Mouse (Mus musculus): ENCODE results near the gene 1110008L16Rik. TPM values are rescaled to one million over a fixed set of nuclear protein-coding genes. Genes with fewer than 3 reads are reported as not detected.
"Not testable (repeated sequence)": the region's sequence is repeated elsewhere in the genome, so short reads cannot be mapped to it uniquely, and the experiment has no call there.

The 1110008L16Rik gene
- polyA plus RNA-seq, 1 experiment from 2014 or later, result 13.3 TPM

DNA sequence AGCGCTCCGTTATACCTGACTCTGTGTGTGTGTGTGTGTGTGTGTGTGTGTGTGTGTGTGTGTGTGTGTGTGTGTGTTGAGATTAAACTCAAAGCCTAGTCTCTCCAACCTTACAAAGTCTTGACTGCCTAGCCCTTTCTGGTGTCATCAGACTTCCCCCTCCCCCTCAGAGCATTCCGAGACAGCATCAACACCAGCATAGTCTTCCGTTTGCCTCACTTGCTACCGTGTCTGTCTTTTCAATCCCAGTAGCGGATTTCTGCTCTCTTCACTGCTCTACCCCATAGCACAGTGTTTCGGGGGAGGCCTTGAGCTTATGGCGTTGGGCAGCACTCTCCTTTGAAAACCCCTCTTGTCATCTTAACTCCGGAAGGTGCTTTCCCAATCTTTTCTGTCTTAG is 87.1 kb downstream of the 1110008L16Rik start:
- Histone ChIP-seq H3K4me1 (replicated peaks; ENCODE audit: control insufficient read depth, insufficient read depth, low read length) (0 out of 2 replicates have a peak, but pooled peaks cover 4% of the 10 kb centered on the region), H3K9me3 (ENCODE audit: control insufficient read depth, low read length) (no peaks in the 10 kb centered on the region), H3K4me3 (replicated peaks; ENCODE audit: low read length) (no peak overlapping the region), H3K36me3 (ENCODE audit: control insufficient read depth, insufficient read depth) (no peaks in the 10 kb centered on the region), H3K9ac (replicated peaks; ENCODE audit: low read depth, low read length) (no peak overlapping the region), H3K4me2 (ENCODE audit: low read length) (no peak overlapping the region), H3K27me3 (replicated peaks; ENCODE audit: control insufficient read depth, insufficient read depth, low read length) (no peaks in the 10 kb centered on the region), H3K27ac (ENCODE audit: low read length) (no peak overlapping the region)
- 60% methylated on average over 9 of the region's 9 CpGs for WGBS
- ATAC-seq, result no peak

GRCm38 (mm10) chr12:55387083-55387787 is 87.9 kb downstream of the 1110008L16Rik start:
- WGBS, result 78% methylated on average over 7 of the region's 7 CpGs

DNA sequence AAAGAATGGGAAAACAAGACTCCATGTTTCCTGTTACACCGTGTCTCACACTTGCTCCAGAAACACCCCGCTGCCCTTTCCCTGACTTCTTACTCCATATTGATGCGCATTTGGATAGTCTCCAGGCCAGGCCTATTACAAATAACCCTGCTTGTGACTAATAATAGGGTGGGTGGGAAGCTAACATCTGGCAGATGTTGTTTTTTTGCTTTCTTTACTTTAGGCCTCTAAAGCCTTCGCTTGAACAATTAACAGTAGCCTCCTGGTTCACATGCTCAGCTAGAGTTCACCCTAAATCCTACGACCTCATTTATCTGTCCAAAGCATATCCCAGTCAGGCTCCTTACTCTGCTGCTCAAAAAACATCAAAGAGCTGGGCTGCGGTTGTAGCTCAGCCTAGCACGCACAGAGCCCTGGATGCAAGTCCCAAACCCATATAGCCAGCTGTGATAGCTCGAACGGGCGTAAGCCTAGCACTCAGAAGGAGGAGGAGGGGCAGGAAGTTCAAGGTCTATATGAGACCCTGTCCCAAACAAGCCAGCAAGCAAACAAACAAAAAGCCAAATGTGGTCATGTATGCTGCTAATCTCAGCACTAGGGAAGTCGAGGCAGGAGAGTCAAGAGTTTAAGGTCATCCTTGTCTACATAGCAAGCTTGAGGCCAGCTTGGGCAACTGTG is 88.5 kb downstream of the 1110008L16Rik start:
- H3K27ac ChIP-seq (ENCODE audit: low read length), result no peak overlapping the region
- no peaks in the 10 kb centered on the region for H3K36me3 ChIP-seq (ENCODE audit: control insufficient read depth, insufficient read depth)
- H3K27me3 ChIP-seq (replicated peaks; ENCODE audit: control insufficient read depth, insufficient read depth, low read length), result no peaks in the 10 kb centered on the region
- H3K4me1 ChIP-seq (replicated peaks; ENCODE audit: control insufficient read depth, insufficient read depth, low read length), result 0 out of 2 replicates have a peak, but pooled peaks cover 4% of the 10 kb centered on the region
- no peak for ATAC-seq
- no peak overlapping the region for H3K4me3 ChIP-seq (replicated peaks; ENCODE audit: low read length)
- WGBS, result 71% methylated on average over 11 of the region's 11 CpGs
- H3K9ac ChIP-seq (replicated peaks; ENCODE audit: low read depth, low read length), result no peak overlapping the region
- H3K9me3 ChIP-seq (ENCODE audit: control insufficient read depth, low read length), result no peaks in the 10 kb centered on the region
- H3K4me2 ChIP-seq (ENCODE audit: low read length), result no peak overlapping the region

More at GRCm38 (mm10) chr12:55387083-55387787, 87.9 kb downstream of the 1110008L16Rik start:
- ATAC-seq, result no peak
- no peaks in the 10 kb centered on the region for H3K9me3 ChIP-seq (ENCODE audit: control insufficient read depth, low read length)
- no peak overlapping the region for H3K4me2 ChIP-seq (ENCODE audit: low read length)
- H3K4me3 ChIP-seq (replicated peaks; ENCODE audit: low read length), result no peak overlapping the region
- no peaks in the 10 kb centered on the region for H3K27me3 ChIP-seq (replicated peaks; ENCODE audit: control insufficient read depth, insufficient read depth, low read length)
- H3K9ac ChIP-seq (replicated peaks; ENCODE audit: low read depth, low read length), result no peak overlapping the region
- H3K36me3 ChIP-seq (ENCODE audit: control insufficient read depth, insufficient read depth), result no peaks in the 10 kb centered on the region
- 0 out of 2 replicates have a peak, but pooled peaks cover 4% of the 10 kb centered on the region for H3K4me1 ChIP-seq (replicated peaks; ENCODE audit: control insufficient read depth, insufficient read depth, low read length)
- H3K27ac ChIP-seq (ENCODE audit: low read length), result no peak overlapping the region

DNA sequence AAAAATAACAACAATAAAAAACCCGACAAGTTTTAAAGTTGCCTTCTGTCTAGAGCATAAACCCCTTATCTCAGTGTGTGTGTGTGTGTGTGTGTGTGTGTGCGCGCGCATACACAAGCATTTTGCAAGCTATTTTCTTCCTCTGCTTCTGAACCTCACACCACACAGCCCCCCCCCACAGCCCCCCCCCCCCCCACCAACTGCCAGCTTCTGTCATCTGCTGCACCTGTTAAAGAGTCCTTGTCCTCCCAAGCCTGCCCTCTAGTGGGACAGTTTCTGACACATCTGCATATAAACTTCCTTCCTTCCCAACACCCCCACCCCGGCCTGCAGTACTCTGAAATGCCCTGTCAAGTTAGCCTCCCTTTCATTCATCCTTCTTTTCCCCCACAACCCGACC is 89.1 kb downstream of the 1110008L16Rik start:
- H3K9me3 ChIP-seq (ENCODE audit: control insufficient read depth, low read length), result no peaks in the 10 kb centered on the region
- H3K9ac ChIP-seq (replicated peaks; ENCODE audit: low read depth, low read length), result no peak overlapping the region
- H3K4me2 ChIP-seq (ENCODE audit: low read length), result no peak overlapping the region
- no peaks in the 10 kb centered on the region for H3K27me3 ChIP-seq (replicated peaks; ENCODE audit: control insufficient read depth, insufficient read depth, low read length)
- ATAC-seq, result no peak
- H3K4me3 ChIP-seq (replicated peaks; ENCODE audit: low read length), result no peak overlapping the region
- H3K27ac ChIP-seq (ENCODE audit: low read length), result no peak overlapping the region
- 64% methylated on average over 6 of the region's 6 CpGs for WGBS
- H3K4me1 ChIP-seq (replicated peaks; ENCODE audit: control insufficient read depth, insufficient read depth, low read length), result 0 out of 2 replicates have a peak, but pooled peaks cover 4% of the 10 kb centered on the region
- no peaks in the 10 kb centered on the region for H3K36me3 ChIP-seq (ENCODE audit: control insufficient read depth, insufficient read depth)

- no peak overlapping the region for H3K4me3 ChIP-seq (replicated peaks; ENCODE audit: low read length)
- 80% methylated on average over 17 of the region's 17 CpGs for WGBS
These were observed 90.0 kb downstream of the 1110008L16Rik start for GRCm38 (mm10) chr12:55389132-55390081.

GRCm38 (mm10) chr12:55392120-55392519 is 92.7 kb downstream of the 1110008L16Rik start:
- Histone ChIP-seq H3K9me3 (ENCODE audit: control insufficient read depth, low read length) (no peaks in the 10 kb centered on the region), H3K36me3 (ENCODE audit: control insufficient read depth, insufficient read depth) (no peaks in the 10 kb centered on the region), H3K9ac (replicated peaks; ENCODE audit: low read depth, low read length) (no peak overlapping the region), H3K27me3 (replicated peaks; ENCODE audit: control insufficient read depth, insufficient read depth, low read length) (no peaks in the 10 kb centered on the region), H3K4me1 (replicated peaks; ENCODE audit: control insufficient read depth, insufficient read depth, low read length) (0 out of 2 replicates have a peak, but pooled peaks cover 4% of the 10 kb centered on the region), H3K4me2 (ENCODE audit: low read length) (no peak overlapping the region), H3K27ac (ENCODE audit: low read length) (no peak overlapping the region), H3K4me3 (replicated peaks; ENCODE audit: low read length) (no peak overlapping the region)
- ATAC-seq, result no peak

More at GRCm38 (mm10) chr12:55389132-55390081, 90.0 kb downstream of the 1110008L16Rik start:
- Histone ChIP-seq H3K9ac (replicated peaks; ENCODE audit: low read depth, low read length) (no peak overlapping the region), H3K4me1 (replicated peaks; ENCODE audit: control insufficient read depth, insufficient read depth, low read length) (0 out of 2 replicates have a peak, but pooled peaks cover 4% of the 10 kb centered on the region), H3K27me3 (replicated peaks; ENCODE audit: control insufficient read depth, insufficient read depth, low read length) (no peaks in the 10 kb centered on the region), H3K27ac (ENCODE audit: low read length) (no peak overlapping the region), H3K4me2 (ENCODE audit: low read length) (no peak overlapping the region), H3K9me3 (ENCODE audit: control insufficient read depth, low read length) (no peaks in the 10 kb centered on the region), H3K36me3 (ENCODE audit: control insufficient read depth, insufficient read depth) (no peaks in the 10 kb centered on the region)
- ATAC-seq, result no peak

GRCm38 (mm10) chr12:55392733-55393577 is 93.6 kb downstream of the 1110008L16Rik start:
- H3K4me3 ChIP-seq (replicated peaks; ENCODE audit: low read length), result no peak overlapping the region
- no peaks in the 10 kb centered on the region for H3K27me3 ChIP-seq (replicated peaks; ENCODE audit: control insufficient read depth, insufficient read depth, low read length)
- H3K9me3 ChIP-seq (ENCODE audit: control insufficient read depth, low read length), result no peaks in the 10 kb centered on the region
- H3K36me3 ChIP-seq (ENCODE audit: control insufficient read depth, insufficient read depth), result no peaks in the 10 kb centered on the region
- H3K9ac ChIP-seq (replicated peaks; ENCODE audit: low read depth, low read length), result no peak overlapping the region
- 0 out of 2 replicates have a peak, but pooled peaks cover 5% of the 10 kb centered on the region for H3K4me1 ChIP-seq (replicated peaks; ENCODE audit: control insufficient read depth, insufficient read depth, low read length)
- no peak overlapping the region for H3K4me2 ChIP-seq (ENCODE audit: low read length)
- H3K27ac ChIP-seq (ENCODE audit: low read length), result no peak overlapping the region
- ATAC-seq, result no peak
- 91% methylated on average over 11 of the region's 11 CpGs for WGBS

DNA sequence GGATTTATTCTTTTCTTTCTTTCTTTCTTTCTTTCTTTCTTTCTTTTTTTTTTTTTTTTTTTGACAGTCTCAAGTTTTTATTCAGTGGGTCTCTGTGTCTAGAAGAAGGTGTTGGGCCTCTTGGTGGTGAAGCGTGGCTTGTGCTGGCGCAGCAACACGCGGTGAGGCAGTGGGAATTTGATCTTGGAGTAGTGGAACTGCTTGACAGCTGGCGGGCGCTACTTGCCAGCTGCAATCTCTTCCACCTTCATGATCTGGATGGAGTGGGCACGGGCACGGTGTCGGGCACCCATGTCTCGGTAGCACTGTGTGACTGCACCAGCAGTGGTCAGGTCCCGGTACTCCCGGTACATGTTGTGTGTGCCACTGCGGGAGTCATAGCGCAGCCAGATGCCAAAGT is 96.2 kb downstream of the 1110008L16Rik start:
- H3K9ac ChIP-seq (replicated peaks; ENCODE audit: low read depth, low read length); H3K27me3 ChIP-seq (replicated peaks; ENCODE audit: control insufficient read depth, insufficient read depth, low read length); H3K4me2 ChIP-seq (ENCODE audit: low read length); H3K4me3 ChIP-seq (replicated peaks; ENCODE audit: low read length); H3K27ac ChIP-seq (ENCODE audit: low read length); H3K36me3 ChIP-seq (ENCODE audit: control insufficient read depth, insufficient read depth); ATAC-seq; H3K9me3 ChIP-seq (ENCODE audit: control insufficient read depth, low read length): not testable (repeated sequence)
- peaks cover 14% of the 10 kb centered on the region for H3K4me1 ChIP-seq (replicated peaks; ENCODE audit: control insufficient read depth, insufficient read depth, low read length)
- 94% methylated on average over 14 of the region's 14 CpGs for WGBS

All from forebrain, embryonic 16.5 days (tissue).